Mouse (Mus musculus) granulocyte monocyte progenitor cell, adult 5-6 weeks (primary cell): ENCODE measurements around the gene Dock2. TPM values are rescaled to one million over a fixed set of nuclear protein-coding genes. Genes with fewer than 3 reads are reported as not detected.
"Not testable (repeated sequence)": the region's sequence is repeated elsewhere in the genome, so short reads cannot be mapped to it uniquely, and the experiment has no call there.

Experiments
- ATAC-seq: replicated peaks from 2 replicates; pipeline ENCODE4 v1.8.0; 2016; ENCODE audit warnings: mild to moderate bottlenecking, moderate TSS enrichment, inconsistent platforms; ENCODE audit not compliant: poor library complexity, severe bottlenecking
- total RNA-seq, 2 experiments: library from RNA; stranded (forward) in 1 of 2; stranded (reverse) in 1 of 2; fragments of 200-712, 200-1000 nt in 1 of 2; fragments of >200 nt in 1 of 2; fragmentation: Nextera tagmentation in 1 of 2; gene quantifications; 2 replicates each; pipeline ENCODE4 v1.2.3; 2014 to 2017

Gene Dock2
- 88.1 and 101 TPM in 2 replicates for total RNA-seq (2014; fragmentation: Nextera tagmentation)
- total RNA-seq (2017) = 117 and 123 TPM in 2 replicates

DNA sequence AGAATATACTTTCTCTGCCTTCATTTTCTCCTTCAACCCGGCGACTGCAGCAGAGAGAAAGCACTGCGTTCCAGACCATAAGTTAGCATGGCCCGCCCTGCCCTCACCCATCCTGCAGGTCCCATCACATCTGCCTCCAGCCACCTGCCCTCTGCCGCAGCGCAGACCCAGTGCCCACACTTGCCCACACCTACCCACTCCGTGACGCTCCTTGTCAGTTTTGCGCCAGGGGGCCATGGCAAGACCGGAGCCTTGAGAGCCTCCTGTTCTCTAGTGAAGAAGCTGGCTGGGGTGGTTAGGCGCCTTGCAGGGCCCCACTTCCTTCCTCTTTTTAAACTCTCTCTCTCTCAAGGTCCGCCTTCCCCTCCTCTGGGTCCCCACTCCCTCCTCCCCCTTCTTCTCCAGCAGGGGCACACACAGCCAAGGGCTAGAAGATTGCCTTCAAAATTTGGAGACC is at the start of gene Dock2:
TSS of gene Dock2 (minus strand) at position 306 of the 457 bp plus-strand sequence.
- peak; percentile 80 for ATAC-seq

DNA sequence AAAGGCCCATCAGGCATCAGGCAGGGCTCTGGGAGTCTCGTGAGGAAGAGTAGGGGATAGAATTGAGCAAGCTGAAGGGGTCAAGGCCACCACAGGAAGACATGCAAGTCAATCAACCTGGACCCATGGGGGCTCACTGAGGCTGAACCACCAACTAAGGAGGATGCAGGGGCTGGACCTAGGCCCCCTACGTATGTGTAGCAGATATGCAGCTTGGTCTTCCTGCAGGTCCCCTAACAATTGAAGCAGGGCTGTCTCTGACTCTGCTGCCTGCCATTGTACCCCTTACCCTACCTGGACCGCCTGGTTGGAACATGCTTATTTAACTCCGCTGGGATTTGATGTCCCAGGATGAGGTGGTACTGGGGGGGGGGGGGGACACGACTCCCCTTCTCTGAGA is 49.0 kb upstream of the Dock2 start:
- ATAC-seq = 0 out of 2 replicates have a peak, but pooled peaks have one; percentile 11

DNA sequence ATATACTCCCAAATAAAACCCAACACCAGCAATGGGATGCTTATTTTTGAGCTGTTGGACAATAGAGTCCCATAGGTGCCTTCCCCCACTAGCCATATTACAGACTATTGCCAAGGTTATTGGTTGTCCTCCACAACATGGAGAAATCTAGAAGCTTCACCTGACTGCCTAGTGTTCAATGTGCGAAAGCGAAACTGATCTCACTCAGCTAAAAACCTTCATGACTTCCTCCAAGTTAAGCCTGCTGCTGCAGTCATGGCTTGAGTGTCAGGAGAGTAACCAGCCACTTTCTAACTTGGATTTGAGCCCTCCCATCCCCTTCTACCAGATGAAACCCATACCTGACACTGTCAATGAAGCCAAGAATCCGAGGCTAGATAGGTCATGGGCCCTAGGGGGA is 44.1 kb upstream of the Dock2 start:
- ATAC-seq = no peak

DNA sequence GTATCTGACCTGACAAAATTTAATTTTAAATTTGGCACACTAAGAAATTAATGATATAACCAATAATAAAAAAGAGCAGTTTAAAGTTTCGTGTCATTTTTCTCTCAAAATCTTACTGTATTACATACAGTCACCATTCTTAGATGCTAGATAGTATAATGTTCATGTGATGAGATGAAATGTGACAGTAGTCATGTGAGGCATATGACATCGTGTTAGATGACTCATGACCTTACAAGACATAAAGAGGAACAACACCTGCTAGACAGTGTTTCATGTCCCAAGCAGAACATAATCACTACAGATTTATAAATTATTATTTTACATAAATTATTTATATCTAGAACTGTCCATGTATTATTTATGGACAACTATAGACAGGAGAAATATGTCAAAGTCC is 43.2 kb upstream of the Dock2 start:
- peak; percentile 25; the same call in 1 of the 2 replicates for ATAC-seq

DNA sequence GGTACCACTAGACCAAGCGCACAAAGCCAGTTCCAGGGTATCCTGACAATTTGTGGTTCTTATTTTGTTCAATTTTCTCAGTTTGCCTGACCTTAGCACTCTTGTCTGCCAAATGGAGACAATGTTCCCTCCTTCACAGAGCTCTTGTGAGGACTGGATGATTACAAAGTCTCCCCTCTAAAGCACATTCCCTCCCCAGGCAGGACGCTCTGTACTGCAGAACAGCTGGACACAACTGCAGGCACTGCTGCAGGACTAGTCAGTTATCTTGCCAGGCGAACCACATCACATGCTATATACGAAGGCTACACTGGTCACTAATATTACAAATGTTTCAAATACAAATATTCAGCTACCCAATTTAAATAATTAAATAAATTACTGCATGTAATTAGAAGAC is 41.1 kb upstream of the Dock2 start:
- ATAC-seq = no peak

DNA sequence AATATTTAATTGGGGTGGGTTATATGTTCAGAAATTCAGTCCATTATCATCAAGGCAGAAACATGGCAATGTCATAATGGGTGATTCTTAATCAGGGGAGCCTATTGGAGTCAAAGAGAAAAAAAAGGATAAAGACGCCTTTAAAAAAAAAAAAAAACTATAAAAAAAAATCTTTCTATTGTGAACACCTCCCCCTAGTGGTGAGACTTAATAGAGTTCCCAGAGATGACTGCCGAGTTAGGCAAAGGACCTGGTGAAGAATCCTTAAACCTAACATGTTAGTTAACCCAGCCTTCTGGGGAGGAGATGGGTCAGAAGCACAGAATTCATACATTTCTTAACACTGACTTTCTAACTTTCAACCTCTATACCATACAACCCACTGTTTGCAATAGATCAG is 31.1 kb upstream of the Dock2 start:
- ATAC-seq = no peak; the same call in 1 of the 2 replicates

DNA sequence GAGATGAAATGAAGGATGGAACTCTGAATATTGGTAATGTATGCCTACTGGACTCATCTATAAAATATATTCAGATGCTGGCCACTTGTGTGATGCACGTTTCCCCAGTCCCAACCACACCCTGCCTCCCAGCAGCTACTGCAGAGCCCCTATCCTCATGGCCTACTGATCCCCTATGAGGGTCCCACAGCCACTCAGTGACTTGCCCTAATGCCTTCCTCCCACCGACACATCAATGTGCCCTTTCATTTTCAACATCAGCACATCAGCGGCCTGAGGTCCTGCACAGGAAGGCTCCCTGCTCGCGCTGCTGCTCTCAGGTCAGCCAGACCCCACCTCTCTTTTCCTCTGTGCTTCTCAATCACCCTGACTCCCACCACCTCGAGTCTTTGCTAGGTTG is 30.6 kb upstream of the Dock2 start:
- ATAC-seq = no peak

DNA sequence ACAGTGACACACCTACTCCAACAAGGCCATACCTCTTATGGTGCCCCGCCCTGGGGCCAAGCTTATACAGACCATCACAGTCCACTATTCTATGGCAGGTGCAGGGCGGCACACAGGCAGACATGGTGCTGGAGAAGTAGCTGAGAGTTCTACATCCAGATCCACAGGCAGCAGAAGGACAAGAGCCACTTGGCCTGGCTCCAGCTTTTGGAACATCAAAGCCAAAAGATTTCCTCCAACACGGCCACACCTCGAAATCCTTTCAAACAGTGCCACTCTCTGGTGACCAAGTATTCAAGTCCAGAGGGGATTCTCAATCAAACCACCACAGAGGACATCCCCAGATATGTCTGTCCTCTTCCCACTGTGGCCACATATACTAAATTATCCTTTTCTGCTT is 21.3 kb upstream of the Dock2 start:
- not testable (repeated sequence) for ATAC-seq

DNA sequence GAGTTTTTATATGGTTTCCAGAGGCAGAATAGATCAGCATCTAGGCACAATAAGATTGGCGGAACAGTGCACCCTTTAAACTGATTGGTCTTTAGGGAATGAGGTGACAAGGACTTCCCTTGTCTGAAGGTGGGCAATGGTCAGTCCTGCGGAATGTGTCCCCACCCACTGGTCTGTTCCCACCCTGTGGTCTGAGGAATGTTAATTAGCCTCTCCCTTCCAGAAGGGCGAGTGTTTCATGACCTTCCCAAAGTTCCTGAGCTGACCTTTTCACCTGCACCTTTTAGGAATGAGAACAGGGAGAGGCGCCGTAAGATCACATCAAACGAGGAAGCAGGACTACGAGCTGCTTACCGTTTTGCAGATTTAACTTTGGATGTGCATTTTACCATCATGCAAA is 14.4 kb upstream of the Dock2 start:
- not testable (repeated sequence) for ATAC-seq

DNA sequence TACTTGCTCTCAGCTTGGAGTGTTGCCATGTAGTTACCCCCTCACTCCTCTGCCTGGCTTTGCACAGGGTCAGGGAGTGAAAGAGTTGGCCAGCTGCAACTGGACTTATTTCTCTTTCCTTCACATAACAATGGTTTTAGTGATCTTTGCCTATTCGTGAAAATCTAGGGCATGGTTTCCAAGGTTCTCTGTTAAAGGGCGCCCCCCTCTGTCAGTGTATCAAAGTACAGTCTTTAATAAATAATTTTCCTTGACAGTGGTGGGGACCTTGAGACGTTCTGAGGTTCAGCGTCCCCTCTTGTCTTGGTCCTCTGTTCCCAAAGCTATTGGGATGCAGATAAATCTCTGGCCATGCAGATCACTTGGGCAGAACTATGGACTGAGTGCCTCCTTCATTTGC is 12.4 kb upstream of the Dock2 start:
- ATAC-seq = peak; percentile 76

DNA sequence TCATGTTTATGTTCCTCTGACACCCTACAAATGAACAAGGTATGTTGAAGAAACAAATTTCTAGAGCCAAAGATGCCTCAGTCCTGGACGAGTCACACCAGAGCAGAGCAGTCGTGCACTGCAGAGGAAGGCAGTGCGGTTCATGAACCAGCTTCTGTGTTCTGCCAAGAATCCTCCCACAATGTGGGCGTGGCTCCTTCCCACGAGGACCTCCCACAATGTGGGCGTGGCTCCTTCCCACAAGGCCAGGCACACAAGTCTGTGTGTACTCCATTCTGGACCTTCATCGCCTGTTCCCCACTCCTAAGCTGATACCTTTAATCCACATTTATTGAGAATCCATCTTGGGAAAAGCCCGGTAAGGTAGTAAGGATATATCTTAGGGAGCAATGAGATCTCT is 8.2 kb upstream of the Dock2 start:
- peak; percentile 77 for ATAC-seq

DNA sequence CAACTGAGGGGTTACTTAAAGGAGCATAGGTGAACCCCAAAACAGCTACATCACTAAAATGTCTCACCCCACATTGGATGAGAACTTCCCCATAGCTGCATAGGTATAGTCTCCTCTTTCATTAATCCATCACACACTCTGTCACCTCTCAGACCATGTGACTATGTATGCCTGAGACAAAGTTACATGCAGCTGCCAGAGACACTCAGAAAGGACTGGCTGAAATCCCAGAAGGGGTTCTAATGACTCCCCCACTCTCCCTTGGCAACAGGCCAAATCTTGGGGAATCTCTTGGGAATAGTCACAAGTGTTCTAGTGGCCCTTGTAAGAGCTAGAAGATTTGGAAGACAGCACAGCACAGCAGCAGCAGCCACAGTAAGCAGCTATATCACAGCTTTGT is 1.2 kb upstream of the Dock2 start:
- ATAC-seq = no peak

DNA sequence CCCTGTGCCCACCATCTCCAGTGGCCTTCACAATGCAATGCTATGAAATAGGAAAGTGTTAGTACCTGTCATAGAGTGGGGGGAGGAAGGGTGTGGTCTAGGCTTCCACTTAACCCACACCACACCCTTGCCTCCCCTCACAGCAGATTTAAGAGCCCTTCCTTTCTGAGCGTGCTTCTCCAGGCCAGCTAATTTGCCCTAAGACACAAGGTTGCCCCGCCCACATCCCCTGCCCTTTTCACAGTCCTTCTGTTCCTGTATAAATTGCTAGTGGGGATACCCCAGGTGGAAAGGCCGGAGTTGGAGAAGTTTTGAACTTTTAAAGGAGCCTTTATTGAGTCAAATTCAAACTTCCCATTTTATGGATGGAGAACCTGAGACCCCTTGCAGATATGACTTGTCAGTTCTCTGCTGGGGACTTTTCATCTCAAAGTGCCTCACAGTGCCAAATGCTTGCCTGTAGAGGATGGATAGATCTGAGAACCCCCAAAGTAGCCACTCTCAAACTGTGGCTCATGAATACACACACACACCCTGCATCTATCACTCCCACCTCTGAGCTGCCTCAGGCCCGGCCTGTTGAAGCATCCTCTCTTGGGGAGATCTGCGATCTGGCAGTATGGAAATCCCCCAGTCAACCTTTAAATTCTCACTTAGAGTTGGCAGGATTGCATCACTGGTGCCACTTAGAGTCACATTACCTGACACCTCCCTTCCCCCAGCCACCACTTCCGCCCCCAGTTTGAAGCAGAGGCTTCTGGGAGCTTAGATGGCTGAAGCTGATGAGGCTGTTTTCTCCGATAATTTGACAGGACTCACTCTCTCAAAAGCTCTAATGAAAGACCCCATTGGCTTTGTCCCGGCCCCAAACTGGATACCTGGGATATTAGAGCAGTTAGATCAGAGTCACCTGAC is 919 bp downstream of the Dock2 start:
- peak; percentile 52 for ATAC-seq

DNA sequence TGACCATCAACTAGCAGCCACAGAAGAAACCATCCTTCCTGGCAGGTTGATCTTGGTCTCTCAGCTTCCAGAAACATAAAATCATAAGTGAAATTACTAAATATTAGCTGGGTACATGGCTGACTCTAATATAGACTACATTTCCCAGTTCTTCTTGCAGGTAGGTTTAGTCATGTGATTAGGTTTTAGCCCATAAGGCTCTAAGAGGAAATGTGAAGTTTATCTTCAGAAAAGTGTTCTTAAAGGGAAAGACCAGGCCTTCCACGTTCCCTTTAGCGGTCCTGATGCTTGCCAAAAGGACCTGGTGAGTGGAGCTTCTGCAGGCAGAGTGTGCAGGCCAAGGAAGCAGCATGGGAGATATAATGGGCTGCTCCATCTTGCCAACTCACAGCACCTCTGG is 2.9 kb downstream of the Dock2 start:
- no peak for ATAC-seq

DNA sequence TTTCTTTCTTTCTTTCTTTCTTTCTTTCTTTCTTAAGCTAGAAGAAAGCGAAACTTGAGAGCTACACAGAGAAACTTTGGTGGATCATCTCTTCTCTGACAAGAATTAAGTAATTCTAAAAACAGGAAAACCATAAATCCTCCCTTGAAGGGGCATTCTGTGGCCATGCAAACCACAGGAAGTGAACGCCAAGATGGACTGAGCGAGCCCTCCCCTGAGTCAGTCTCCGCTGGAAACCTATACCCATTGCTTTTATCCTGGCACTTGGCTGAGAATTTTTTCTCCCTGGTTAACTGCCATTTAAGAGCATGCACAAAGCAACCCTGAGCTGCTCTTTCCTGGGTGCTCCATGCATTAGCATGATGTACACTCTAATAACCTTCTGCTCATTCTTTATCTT is 3.7 kb downstream of the Dock2 start:
- peak; percentile 35 for ATAC-seq

DNA sequence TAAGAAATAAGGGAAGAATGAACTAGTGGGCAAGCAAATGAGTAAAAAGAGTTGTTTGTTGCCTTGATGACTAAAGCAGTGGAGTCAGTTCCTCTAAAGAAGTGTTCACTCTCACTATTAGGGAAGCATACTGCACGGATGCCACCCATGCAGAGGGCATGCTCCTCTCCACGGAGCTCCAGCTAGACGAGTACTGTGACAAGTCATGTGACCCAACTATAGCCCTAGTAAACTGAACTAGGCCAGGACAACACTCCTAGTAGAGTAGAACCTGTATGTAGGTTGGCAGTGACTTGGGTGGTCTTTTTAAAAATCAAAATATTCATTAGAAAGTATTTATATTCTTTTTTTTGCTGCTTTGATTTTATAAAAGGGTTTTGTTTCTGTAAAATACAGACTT is 5.3 kb downstream of the Dock2 start:
- peak; percentile 53 for ATAC-seq

DNA sequence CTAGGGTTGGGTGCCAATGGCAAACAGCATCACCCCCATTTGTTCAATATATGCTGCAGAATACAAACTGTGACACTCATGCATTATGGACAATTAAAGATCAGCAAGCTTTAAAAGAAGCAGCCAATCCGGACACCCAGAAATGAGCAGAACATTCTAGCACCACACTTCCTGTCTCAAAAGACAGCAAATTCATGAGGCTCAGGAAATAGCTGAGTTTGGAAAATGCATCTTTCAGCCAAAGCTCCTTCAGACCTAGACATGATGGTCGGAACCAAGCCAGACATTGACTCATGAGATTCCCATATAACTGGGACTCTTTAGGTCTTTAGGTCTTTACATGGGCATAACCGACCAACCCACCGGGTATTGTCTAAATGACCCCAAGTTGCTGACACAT is 6.2 kb downstream of the Dock2 start:
- ATAC-seq = no peak

DNA sequence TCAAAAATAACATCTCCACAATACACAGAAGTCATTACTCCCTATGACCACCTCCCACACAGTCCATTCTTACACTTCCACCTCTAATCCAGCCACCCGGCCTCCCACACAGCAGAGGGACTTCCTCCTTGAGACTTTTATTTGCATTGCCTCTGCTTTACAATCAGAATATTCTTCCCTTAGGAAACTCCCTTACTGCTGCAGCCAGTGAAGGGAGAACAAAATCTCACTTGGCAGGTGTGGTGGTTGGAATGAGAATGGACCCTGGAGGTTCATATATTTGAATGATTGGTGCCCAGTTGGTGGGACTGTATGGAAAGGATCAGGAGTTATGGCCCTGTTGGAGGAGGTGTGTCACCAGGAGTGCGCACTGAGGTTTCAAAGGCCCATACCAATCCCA is 7.6 kb downstream of the Dock2 start:
- ATAC-seq = no peak

DNA sequence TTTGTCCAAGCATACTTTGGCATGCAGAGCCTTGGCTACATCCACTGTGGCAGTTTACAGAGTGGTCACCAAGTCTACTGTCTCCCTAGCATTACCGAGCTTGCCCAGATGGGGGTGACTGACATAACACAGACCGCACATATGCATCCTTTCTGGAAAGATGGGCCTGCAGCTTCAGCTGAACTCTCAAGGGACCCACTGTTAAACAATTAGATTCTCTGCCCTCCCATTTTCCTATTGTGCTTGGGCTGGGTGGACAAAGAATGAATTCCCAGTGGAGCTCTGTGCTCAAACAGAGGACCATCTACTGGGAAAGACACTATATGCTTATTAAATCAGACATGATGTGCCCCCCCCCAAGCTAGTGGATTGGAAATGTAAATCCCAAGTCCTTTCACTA is 9.1 kb downstream of the Dock2 start:
- ATAC-seq = no peak

DNA sequence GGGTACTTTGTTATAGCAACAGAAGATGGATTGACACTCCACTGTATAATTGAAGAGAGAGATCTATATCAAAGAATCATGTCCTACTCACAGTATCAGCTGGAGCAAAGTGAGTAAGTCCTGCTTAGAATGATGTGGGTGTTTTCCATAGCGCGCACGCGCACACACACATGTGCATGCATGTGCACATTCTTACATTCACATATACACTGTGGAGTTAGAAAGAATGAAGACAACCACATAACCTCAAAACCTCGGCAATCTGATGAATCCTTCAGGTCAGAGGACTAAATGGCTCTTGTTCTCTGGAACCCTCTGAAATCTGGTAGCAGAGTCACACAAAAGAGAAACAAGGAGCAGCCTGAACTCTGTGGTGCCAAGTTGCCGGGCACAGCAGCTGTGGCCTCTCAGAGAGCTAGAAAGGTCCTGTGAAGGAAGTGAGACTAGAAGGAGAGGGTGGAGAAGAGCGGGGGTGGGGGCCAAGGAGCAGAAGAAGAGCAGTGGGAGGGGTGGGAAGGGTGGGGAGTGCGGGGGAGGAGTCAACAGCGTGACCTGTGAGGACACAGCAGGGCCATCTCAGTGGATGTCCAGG is 10.3 kb downstream of the Dock2 start:
- ATAC-seq = peak; percentile 39

DNA sequence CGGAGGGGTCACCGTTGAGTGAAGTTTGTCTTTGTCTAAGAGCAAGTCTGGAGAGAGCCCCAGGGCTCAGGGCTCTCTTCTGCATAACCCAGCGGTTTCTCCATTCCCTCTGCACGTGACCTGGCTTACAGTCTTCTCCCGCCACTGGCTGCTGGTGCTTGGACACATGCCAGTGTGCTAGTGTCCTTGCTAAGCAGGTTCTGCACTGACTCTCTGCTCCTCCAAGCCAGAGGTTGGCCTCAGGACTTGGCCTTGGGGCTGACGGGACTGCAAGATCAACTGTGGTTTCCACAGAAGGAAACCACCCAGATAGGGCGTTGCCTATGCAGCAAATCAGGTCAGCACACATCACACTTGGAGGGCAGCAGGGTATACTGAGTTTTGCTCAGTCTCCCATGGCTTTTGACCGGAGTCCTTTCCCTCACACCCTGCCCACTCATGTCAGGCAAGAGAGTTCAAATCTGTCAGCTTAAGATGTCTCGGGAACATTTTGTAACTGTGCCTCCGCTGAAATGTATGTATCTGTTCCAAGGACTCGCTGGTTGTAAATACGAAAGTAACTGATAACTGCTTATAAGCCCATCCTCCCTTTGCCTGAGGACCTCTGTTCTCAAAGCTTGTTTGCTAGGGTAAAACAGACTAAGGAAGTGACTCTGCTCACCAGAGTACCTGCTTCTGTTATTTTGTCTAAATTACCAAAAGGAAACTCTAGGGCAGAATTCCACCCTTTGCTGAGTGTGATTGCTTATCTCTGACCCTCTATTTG is 12.3 kb downstream of the Dock2 start:
- ATAC-seq = peak; percentile 69
